Mouse (Mus musculus): ENCODE measurements at regions not wholly inside any gene's neighbourhood (a gene's known extent, or its start where the extent isn't known, plus 50 kb on each side); places are given as distances from the start of the nearest gene placed in this dataset.
"Not testable (repeated sequence)": the region's sequence is repeated elsewhere in the genome, so short reads cannot be mapped to it uniquely, and the experiment has no call there.

DNA sequence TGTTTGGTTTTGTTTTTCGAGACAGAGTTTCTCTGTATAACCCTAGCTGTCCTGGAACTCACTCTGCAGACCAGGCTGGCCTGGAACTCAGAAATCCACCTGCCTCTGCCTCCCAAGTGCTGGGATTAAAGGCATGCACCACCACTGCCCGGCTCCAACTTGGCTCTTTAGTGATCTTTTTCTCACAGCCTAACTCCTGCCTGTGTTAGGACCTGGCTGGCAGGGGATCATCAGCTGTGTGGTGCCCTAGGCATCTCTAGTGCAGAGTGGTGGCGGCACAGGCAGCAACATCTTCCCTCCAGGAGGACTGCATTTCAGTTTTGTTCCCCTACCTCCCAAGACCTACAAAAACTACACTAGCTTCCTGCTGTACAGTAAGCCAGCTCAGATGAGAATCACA is 54.4 kb upstream of the Spon1 start:
- TF ChIP-seq POLR2A (IDR thresholded peaks at IDR 0.05; ENCODE audit: borderline replicate concordance, control insufficient read depth, low read depth, low read length); CTCF (IDR thresholded peaks at IDR 0.05; ENCODE audit: control insufficient read depth, insufficient read depth, low read length): not testable (repeated sequence)
